Mouse (Mus musculus) telencephalon, adult 2 months (tissue): Measurements from ENCODE around the gene BC055324.

Source experiments
- DNase-seq: peaks from one replicate; pipeline ENCODE4 v3.0.0-alpha.2; 2011; ENCODE audit warnings: low read depth, low spot score

BC055324 gene

DNA sequence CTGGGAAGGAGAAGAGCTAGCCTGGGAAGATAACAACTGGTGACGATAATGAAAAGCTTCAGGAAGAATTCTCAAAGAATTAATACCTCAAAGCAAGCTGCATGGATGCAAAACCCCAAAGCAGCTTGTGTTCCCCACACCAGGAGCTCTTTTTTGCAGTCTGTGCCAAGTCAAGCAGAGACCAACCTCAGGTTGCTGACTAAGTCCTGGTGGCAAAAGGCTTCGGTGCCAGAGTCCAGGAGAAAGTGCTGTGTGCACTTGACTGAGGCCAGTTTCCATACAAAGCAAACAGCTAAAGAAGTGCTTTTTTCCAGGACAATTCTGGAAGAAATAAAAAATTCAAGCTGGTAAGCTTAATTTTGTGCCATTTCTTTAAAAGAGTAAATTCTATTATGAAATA, 41.2 kb downstream of the BC055324 start:
- no peak for DNase-seq

DNA sequence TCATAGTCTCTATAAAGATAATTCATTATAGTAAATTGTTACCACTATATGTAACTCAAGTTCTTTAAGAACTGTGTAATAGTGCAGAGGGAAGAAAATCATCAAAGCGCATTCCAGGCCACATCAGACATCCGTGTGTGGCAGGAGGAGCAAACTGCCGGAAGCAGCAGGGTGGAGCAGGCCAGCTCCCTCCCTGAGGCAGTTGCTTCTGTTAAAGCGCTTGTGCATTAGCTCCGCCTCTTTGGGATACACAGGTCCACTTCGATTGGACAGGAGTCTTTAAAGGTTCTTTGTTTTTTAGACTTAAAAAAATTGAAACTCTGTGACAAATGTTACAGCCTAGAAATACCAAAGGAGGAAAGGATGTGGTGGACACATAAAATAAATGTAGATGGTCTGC, 52.5 kb downstream of the BC055324 start:
- no peak for DNase-seq

DNA sequence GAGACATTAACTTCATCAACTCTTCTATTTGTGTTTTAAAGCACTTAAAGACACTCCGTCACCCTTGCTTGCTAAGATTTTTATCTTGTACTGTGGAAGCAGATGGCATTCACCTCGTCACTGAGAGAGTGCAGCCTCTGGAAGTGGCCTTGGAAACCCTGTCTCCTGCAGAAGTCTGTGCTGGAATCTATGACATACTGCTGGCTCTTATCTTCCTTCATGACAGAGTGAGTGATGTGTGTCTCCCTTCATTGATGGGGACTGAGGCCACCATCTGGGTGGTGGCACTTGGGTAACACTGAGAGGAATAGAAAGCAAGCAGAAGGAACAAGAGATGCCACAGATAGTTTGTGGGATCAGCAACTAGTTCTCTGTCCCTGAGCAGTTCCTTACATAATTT, 60.0 kb downstream of the BC055324 start:
- DNase-seq, result no peak

DNA sequence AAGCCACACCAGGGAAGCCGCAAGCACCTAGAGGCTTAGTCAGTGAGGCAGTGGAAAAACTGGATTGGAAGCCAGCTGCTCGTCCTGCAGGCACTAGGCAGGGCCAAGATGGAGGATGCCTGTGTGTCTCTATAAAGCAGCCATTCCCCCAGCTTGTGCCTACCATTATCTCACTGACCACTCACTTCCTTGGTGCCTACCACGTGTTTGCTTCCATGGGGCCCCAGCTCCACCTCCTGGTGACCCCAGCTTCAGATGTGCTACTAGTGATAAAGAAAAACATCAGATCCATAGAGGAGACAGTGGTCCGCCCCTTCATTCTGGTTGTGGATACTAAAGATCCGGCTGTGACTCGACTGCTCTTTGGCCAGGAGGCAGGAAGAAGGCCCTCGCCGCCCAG, 62.8 kb downstream of the BC055324 start:
- no peak for DNase-seq

DNA sequence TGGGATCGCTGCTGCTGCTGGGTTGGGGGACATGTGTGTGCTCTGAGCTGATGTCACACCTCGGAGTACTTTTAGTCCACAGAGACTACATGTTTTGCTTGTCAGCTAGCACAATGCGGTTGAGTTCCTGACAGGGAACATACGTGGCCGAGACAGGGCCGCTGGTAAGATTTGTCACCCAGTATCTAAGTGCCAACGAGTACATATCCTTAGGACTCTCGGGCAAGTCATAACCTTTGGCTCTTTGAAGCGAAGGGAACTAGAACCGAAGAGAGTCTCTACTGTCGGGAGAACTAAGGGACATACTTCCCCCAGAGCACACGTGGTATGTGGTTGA, 64.2 kb downstream of the BC055324 start:
- DNase-seq, result no peak

DNA sequence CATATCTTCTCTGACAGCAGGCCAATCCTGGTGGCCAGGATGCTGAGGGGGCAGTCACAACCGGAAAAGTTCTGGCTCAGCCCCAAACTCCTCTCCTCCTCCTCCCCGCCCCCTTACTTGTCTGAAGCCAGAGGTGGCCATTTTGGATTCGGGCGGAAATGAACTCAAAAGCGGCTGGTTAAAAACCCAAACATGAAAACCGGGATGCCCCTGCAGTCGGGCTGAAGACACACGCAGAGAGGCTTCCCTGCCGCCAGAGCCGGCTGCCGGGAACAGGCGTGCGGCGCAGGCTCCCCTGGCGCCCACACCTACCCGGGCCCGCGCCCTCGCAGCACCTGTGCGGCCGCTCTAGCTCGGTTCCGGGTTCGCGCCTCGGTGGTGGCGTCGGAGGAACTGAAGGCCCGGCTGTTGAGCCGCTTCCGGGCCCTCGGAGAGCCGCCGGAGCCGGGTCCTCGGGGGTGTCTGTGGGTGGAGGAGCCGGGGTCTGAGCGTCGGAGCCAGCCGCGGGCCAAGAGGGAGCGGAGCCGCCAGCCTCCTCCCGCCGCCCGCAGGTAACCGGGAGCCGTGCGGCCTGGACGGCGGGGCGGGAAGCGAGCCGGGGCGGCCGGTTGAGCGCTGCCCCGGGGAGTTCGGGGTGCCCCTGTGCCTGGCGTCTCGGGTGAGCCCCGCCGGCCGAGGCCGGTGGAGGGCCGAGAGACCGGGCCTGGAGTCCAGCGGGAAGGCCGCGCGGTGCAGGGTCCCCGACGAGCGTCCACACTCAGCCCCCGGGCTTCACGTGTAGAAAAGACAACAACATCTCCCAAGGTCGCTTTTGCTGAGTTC, 64.7 kb downstream of the BC055324 start:
- peak; percentile 92 for DNase-seq

DNA sequence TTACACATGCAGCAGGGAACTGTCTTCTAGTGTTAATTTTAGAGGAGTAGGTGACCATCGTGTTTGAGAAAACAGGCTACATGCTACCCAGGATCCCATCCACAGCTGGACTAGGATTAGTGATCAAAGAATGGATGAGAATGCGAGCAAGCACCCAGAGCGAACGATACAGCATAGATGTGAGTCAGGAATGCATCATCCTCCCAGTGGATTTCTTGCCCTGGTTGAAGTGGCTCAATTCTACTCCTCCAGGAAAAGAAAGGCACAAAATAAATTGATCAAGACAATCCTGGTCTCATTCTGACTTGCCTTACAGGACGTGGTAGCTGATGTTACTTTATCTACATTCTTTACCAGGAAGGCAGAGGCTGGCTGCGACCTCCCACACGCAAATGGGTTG, 65.8 kb downstream of the BC055324 start, which contains the start of gene Scyl3:
TSS of gene Scyl3 (plus strand) at position 255 of the 400 bp plus-strand sequence.
- DNase-seq, result no peak

DNA sequence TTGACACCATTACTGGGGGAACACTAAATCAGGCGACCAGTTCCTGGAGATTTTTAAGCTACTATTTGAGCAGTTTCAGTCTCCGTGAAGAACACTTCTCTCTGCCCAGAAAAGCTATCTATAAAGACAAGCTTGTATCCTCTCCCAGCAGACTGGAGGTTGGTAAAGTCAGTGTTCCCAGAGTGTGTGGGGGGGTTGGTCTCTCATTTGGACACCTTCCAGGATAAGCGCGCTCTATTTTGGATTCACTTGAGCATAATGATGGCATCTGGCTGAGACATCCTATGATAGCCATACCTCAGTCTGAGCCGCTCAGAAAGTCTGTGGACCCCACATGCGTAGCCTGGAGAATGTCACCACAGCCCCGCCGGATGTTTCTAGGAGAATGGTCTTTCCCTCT, 70.5 kb downstream of the BC055324 start:
- peak; percentile 29 for DNase-seq

DNA sequence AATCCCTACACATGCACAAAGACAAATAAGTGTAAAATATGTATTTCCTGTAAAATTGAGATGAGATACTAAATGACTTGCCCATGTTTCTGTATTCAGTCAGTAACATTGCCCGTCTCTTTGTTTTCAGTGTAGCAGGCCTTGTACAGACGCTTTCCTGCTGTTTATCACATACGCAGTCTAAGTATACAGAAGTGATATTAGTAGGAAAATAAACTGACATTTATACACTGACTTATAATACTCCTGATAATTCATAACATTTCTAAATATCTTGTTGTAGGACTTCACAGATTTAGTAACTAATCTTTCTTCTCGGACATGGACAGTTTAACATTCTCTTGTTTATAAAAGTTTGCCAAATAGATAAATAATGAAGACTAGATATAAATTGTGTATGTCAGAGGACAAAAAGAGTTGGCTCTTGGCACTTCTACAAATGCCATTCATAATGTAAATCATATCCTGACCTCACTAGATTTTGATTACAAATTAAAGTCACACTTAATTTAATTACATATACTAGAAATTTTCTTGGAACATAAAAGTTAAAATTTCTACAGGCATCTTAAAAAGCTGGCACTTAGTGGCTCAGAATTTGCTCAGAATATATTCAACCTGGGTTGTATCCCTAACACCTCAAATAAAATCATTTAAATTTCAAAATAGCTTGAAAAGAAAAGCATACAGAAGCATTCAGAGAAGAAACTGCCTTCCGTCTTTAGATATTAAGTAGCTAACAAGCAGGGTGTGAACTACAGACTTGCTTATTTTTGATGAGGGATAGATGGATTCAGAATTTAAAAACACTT, 77.0 kb downstream of the BC055324 start:
- DNase-seq, result no peak

DNA sequence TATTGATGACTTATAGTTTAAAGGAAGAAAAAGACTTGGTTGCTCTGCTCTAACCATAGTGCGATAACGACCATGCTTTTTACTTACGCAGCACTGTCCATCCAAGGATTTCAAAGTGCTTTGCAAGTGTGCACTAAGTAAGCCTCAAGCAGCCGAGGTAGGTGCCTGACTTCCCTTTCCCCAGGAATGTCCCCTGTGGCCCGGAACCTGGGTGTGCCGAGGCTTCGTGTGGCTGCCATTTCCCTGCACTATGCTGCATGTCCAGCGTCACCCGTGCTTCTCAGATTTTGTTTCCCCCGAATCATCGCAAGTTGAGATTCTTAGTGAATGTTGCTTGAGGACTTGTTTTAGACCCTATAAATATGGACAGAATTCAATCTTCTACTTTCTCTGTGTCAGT, 82.6 kb downstream of the BC055324 start:
- no peak for DNase-seq

DNA sequence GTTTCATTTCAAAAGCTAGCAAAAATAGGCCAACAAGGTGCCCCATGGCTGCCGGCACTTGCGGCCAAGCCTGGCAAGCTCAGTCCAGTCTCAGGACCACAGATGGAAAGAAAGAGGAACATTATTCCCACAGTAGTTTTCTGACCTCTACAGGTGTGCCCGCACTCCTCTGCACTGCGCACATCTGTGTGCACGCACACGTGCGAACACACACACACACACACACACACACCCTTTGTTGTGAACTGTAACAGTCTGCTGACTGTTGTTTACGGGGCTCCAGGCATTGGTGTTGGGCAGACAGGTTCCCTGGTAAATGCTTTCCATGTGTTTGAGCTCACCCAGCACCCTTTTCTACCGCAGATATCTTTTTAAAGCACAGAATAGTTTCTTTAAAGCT, 83.8 kb downstream of the BC055324 start:
- no peak for DNase-seq

DNA sequence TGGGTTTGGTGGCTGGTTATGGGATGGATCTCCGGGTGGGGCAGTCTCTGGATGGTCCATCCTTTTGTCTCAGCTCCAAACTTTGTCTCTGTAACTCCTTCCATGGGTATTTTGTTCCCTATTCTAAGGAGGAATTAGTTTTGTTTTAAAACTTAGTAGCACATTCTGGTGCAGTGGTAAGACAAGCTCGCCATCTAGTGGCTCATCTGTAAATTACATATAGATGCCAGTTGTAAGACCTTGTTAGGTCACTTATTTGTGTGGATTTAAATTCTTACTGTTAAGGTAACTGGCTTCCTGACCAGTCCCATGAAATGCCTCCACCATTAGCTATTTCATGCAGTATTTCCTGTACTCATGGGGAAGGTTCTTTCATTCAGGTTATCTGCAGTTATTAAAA, 84.3 kb downstream of the BC055324 start:
- peak; percentile 34 for DNase-seq

DNA sequence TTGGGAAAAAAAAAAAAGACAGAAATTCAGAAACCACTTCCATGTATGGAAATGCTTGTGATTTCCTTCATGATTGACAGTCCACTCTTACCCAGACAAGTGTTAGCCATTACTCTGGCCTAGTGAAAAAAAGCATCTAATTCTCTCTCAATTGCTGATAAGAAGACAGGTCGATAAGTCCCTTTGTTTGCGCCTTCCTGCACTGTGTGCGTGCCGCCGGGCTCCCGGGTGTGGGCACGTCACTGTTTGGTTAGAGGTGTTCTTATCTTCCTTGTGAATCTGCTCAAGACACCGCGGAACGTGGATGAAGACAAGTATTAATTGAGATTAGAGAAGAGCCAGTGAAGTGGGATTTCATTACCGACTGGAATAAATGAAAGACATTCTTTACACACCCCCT, 86.2 kb downstream of the BC055324 start:
- DNase-seq, result no peak

DNA sequence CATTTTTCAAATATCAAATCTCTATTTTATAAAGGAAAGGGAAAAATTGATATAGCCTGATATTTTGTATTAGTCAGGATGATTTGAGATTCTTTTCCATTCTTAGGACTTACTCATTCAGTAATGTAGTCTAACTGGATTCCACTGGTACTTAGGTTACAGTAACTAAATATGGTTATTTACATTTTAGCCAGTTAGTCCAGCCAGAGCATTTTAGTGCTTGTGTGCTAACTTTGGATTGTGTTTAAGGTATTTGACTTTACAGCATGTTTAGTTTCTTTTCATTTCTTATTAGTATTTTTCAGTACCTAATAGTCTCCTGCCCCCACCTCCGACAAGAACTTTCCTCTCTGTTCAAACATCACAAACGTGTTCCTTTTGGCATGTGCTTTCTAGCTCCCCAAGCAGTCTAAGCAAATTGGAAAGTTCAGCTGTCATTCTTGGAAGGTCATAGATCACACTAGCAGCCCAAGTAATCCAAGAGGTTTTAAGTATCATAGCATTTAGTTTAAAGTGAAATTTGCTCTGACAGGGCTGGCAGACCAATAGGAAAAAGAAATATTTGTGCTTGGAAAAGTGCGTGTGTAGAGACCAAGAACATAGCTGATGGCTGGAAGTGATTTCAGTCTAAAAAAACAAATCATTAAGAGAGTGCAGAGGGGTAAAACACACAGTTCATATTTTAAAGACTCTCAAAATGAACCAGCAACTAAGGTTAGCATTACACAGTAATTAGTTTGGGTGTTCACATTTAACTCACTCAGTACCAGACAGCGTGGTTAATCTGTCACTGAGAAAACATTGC, 87.4 kb downstream of the BC055324 start:
- DNase-seq, result no peak

DNA sequence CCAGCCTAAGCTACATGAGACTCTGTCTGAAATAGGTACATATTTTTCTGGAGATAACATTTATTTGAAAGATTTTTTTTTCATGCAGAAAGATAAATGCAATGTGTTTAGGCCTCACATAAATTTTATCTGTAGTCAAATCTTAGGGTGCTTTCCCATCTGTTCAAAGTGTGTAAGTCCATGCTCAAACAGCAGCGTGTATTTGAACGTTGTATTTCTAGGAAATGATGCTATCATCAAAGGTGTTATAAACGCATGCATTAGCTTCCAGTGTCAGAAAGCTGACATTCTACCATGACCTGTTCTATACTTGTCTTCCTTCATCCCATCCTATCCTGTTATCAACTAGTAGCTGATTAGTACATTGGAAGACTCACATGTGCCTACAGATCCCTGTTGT, 91.2 kb downstream of the BC055324 start:
- DNase-seq, result no peak

DNA sequence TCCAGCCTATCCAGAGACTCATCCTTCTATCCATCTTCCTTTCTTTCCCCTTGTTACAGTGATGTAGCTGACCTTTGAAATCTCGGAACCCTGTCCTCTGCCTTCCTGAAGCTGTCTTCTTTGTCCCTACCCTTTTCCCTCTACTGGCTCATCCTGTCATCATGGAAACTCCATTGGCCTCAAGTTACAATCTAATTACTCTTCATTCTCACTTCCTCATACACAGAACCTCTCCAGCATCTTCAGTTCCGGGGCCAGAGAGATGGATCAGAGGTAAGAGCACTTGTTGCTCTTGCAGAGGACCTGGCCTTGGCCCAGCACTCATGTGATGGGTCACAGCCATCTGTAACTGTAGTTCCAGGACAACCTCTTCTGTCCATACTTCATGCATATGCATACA, 94.4 kb downstream of the BC055324 start:
- DNase-seq, result no peak

DNA sequence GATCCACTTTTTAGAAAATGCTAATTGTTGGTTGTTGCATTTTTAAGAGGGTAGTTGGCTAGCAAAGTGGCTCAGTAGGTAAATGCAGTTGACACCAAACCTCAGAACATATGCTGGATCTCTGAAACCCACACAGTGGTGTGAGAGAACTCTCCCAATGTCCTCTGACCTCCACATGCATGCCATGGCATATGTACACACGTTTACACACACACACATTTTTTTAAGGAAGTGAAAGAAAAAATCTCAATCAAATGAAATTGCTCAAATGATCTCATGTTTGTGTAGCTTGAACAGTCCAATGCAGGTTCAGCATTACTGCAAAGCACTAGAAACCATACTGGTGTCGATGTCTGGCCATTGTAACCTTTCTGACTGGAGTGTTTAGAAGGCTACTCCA, 95.0 kb downstream of the BC055324 start:
- no peak for DNase-seq

DNA sequence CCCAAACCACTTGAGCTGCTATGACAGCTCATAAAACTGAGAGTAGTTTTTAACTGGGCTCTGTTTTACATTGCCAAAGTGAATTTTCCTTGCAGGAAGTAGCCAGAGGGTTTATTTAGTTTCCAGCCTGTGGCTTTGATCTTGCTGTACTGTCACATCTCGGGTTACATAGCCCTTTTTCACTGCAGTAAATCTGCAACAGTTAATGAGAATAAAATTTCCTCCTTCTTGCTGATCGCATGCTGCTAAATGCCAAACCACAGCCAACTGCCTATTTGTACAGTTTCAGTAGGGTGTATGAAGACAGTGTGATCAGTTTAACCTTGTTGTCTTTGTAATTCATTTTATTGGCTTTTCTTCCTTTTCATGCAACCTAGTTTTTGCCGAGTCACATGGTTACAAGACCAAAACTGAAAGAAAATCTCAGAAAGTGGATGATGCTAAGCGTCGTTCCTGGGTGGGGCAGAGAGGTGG, 96.3 kb downstream of the BC055324 start:
- DNase-seq, result no peak
